Comparison of ENCODE assay signal across 12 mouse cellular contexts in genomic region chr1:185695394-185695793, GRCm38 (mm10).
"Had no signal": no experiment of that assay in that cellular context is flagged by ENCODE, and none has a peak within 500 bp of the region (broad histone marks: within the 10 kb centered on the region; RNA-seq: fewer than 3 reads in every experiment).

No protein-coding gene starts in this region.

- DNase-seq: forebrain, postnatal 0 days; heart, adult 18-20 months; heart, postnatal 10 days; heart, postnatal 36 days; kidney, adult 11 months; kidney, adult 2 months; kidney, adult 9 months; kidney, postnatal 14 days; kidney, postnatal 36 days; layer of hippocampus, adult 9-11 months; layer of hippocampus, postnatal 36 days; left cerebral cortex, postnatal 4 days had no signal
